Mouse (Mus musculus) neural tube, embryonic 14.5 days (tissue): Measurements from ENCODE around the gene Rps21. TPM values are rescaled to one million over a fixed set of nuclear protein-coding genes. Genes with fewer than 3 reads are reported as not detected.

Source experiments
- ATAC-seq: fragments of 200-750 bp; cut with Nextera tagmentation; 2 replicates; pipeline ENCODE4 v1.8.0; 2017; ENCODE audit warnings: low read depth, mild to moderate bottlenecking, moderate TSS enrichment, moderate library complexity
- H3K27ac ChIP-seq: fragments of 300-500 bp; sonication (generic); 2 replicates; pipeline ENCODE4 v1.5.1; 2014; ENCODE audit warnings: low read depth, mild to moderate bottlenecking, control low read depth, low read length, moderate library complexity, mixed read lengths
- H3K27me3 ChIP-seq: fragments of 300-500 bp; sonication (generic); 2 replicates; pipeline ENCODE4 v1.6.1; 2014; ENCODE audit warnings: low read length; ENCODE audit not compliant: control insufficient read depth, insufficient read depth
- H3K36me3 ChIP-seq: fragments of 300-500 bp; sonication (generic); 2 replicates; pipeline ENCODE4 v1.6.1; 2014; ENCODE audit warnings: low read length, mixed read lengths; ENCODE audit not compliant: control insufficient read depth, insufficient read depth
- H3K4me1 ChIP-seq: fragments of 300-500 bp; sonication (generic); 2 replicates; pipeline ENCODE4 v1.6.1; 2014; ENCODE audit warnings: low read length; ENCODE audit not compliant: control insufficient read depth, insufficient read depth
- H3K4me2 ChIP-seq: fragments of 300-500 bp; sonication (generic); 2 replicates; pipeline ENCODE4 v1.6.1; 2014; ENCODE audit warnings: mild to moderate bottlenecking, low read depth, low read length, control low read depth
- H3K4me3 ChIP-seq: fragments of 300-500 bp; sonication (generic); 2 replicates; pipeline ENCODE4 v1.5.1; 2014; ENCODE audit warnings: low read depth, low read length, control low read depth, mixed read lengths
- H3K9ac ChIP-seq: fragments of 300-500 bp; sonication (generic); replicated peaks from 2 replicates; pipeline ENCODE4 v1.6.1; 2014; ENCODE audit warnings: low read depth, mild to moderate bottlenecking, control low read depth, low read length, mixed read lengths
- H3K9me3 ChIP-seq: fragments of 300-500 bp; sonication (generic); 2 replicates; pipeline ENCODE4 v1.6.1; 2016; ENCODE audit warnings: low read length; ENCODE audit not compliant: control insufficient read depth
- WGBS: fragments of 180-500 bp; shearing (Covaris S2); extraction: QIAGEN DNeasy Blood & Tissue Kit; methylation state at CpG from one replicate; pipeline ENCODE4 v1.1.7; 2014; 5-methylcytosine and 5-hydroxymethylcytosine counted together
- polyA plus RNA-seq: library from polyadenylated mRNA; unstranded; fragments of >200 nt; fragmentation: Nextera tagmentation; extraction: Ambion mirVana; gene quantifications from 2 replicates; pipeline ENCODE4 v1.2.1, GENCODE M21; 2014

Rps21 gene
- polyA plus RNA-seq, 1 experiment from 2014 or later, result 421 TPM

- no peak for ATAC-seq
- H3K4me1 ChIP-seq, result peaks cover 11% of the 10 kb centered on the region
- peak overlapping the region; percentile 91 for H3K9ac ChIP-seq
- H3K36me3 ChIP-seq, result no peaks in the 10 kb centered on the region
- H3K4me3 ChIP-seq, result peak overlapping the region; percentile 82; the same call in 1 of the 2 replicates
- H3K27me3 ChIP-seq, result no peaks in the 10 kb centered on the region
- no peak overlapping the region for H3K27ac ChIP-seq
- 77% methylated on average over 5 of the region's 5 CpGs for WGBS
- no peaks in the 10 kb centered on the region for H3K9me3 ChIP-seq
- peak overlapping the region; percentile 79 for H3K4me2 ChIP-seq
These were observed 14.7 kb downstream of the Rps21 start for GRCm38 (mm10) chr2:180271804-180272395.

GRCm38 (mm10) chr2:180272884-180273321 is 15.7 kb downstream of the Rps21 start:
- WGBS, result under 1% methylated on average over 34 of the region's 37 CpGs
- Histone ChIP-seq H3K27ac (peak overlapping the region; percentile 60; the same call in 1 of the 2 replicates), H3K27me3 (no peaks in the 10 kb centered on the region), H3K4me1 (peaks cover 11% of the 10 kb centered on the region), H3K9ac (peak overlapping the region; percentile 91), H3K36me3 (no peaks in the 10 kb centered on the region), H3K4me2 (peak overlapping the region; percentile 79), H3K4me3 (peak overlapping the region; percentile 82), H3K9me3 (no peaks in the 10 kb centered on the region)
- peak; percentile 28 for ATAC-seq

GRCm38 (mm10) chr2:180273394-180274244 is 16.4 kb downstream of the Rps21 start, which contains the start of gene Cables2:
Cables2 (minus strand) TSS chr2:180273496.
- peak; percentile 95 for ATAC-seq
- WGBS, result 8% methylated on average over 59 of the region's 68 CpGs
- H3K27ac ChIP-seq, result peak within 1 kb of the TSS; percentile 60; the same call in 1 of the 2 replicates

GRCm38 (mm10) chr2:180274523-180274922 is 17.3 kb downstream of the Rps21 start:
- no peak overlapping the region for H3K9ac ChIP-seq
- H3K4me2 ChIP-seq, result no peak overlapping the region
- H3K27ac ChIP-seq, result no peak overlapping the region
- no peak overlapping the region for H3K4me3 ChIP-seq
- H3K36me3 ChIP-seq, result no peaks in the 10 kb centered on the region
- no peaks in the 10 kb centered on the region for H3K27me3 ChIP-seq
- no peaks in the 10 kb centered on the region for H3K9me3 ChIP-seq
- H3K4me1 ChIP-seq, result peaks cover 11% of the 10 kb centered on the region
- WGBS, result 89% methylated on average over 2 of the region's 2 CpGs
- no peak for ATAC-seq

More at GRCm38 (mm10) chr2:180273394-180274244, 16.4 kb downstream of the Rps21 start, which contains the start of gene Cables2:
- no peaks in the 10 kb centered on the region for H3K27me3 ChIP-seq
- H3K9me3 ChIP-seq, result no peaks in the 10 kb centered on the region
- H3K4me2 ChIP-seq, result peak within 1 kb of the TSS; percentile 79
- no peaks in the 10 kb centered on the region for H3K36me3 ChIP-seq
- H3K4me3 ChIP-seq, result peak within 1 kb of the TSS; percentile 82
- peaks cover 11% of the 10 kb centered on the region for H3K4me1 ChIP-seq
- peak within 1 kb of the TSS; percentile 91 for H3K9ac ChIP-seq

GRCm38 (mm10) chr2:180275836-180276235 is 18.7 kb downstream of the Rps21 start:
- no peak for ATAC-seq
- Histone ChIP-seq H3K27ac (no peak overlapping the region), H3K4me2 (no peak overlapping the region), H3K36me3 (no peaks in the 10 kb centered on the region), H3K9me3 (no peaks in the 10 kb centered on the region), H3K4me1 (peaks cover 11% of the 10 kb centered on the region), H3K9ac (no peak overlapping the region), H3K27me3 (no peaks in the 10 kb centered on the region), H3K4me3 (no peak overlapping the region)
- WGBS, result 2% methylated on average over 8 of the region's 8 CpGs

GRCm38 (mm10) chr2:180276385-180276784 is 19.2 kb downstream of the Rps21 start:
- ATAC-seq, result no peak
- 67% methylated on average over 4 of the region's 4 CpGs for WGBS

GRCm38 (mm10) chr2:180276851-180277259 is 19.7 kb downstream of the Rps21 start:
- ATAC-seq, result no peak

More at GRCm38 (mm10) chr2:180276385-180276784, 19.2 kb downstream of the Rps21 start:
- no peak overlapping the region for H3K9ac ChIP-seq
- no peak overlapping the region for H3K4me2 ChIP-seq
- no peak overlapping the region for H3K4me3 ChIP-seq
- no peaks in the 10 kb centered on the region for H3K9me3 ChIP-seq
- H3K27me3 ChIP-seq, result no peaks in the 10 kb centered on the region
- no peak overlapping the region for H3K27ac ChIP-seq
- H3K36me3 ChIP-seq, result no peaks in the 10 kb centered on the region
- H3K4me1 ChIP-seq, result peaks cover 11% of the 10 kb centered on the region

GRCm38 (mm10) chr2:180277773-180278320 is 20.7 kb downstream of the Rps21 start:
- WGBS, result 80% methylated on average over 8 of the region's 8 CpGs
- Histone ChIP-seq H3K4me2 (no peak overlapping the region), H3K9ac (no peak overlapping the region), H3K9me3 (no peaks in the 10 kb centered on the region), H3K4me1 (no peaks in the 10 kb centered on the region), H3K27me3 (no peaks in the 10 kb centered on the region), H3K27ac (no peak overlapping the region), H3K4me3 (no peak overlapping the region), H3K36me3 (no peaks in the 10 kb centered on the region)
- no peak for ATAC-seq

More at GRCm38 (mm10) chr2:180276851-180277259, 19.7 kb downstream of the Rps21 start:
- no peaks in the 10 kb centered on the region for H3K9me3 ChIP-seq
- H3K27ac ChIP-seq, result no peak overlapping the region
- peaks cover 8% of the 10 kb centered on the region for H3K4me1 ChIP-seq
- no peak overlapping the region for H3K4me3 ChIP-seq
- 78% methylated on average over 8 of the region's 8 CpGs for WGBS
- no peak overlapping the region for H3K4me2 ChIP-seq
- no peak overlapping the region for H3K9ac ChIP-seq
- H3K36me3 ChIP-seq, result no peaks in the 10 kb centered on the region
- no peaks in the 10 kb centered on the region for H3K27me3 ChIP-seq
